In the genomic region with DNA sequence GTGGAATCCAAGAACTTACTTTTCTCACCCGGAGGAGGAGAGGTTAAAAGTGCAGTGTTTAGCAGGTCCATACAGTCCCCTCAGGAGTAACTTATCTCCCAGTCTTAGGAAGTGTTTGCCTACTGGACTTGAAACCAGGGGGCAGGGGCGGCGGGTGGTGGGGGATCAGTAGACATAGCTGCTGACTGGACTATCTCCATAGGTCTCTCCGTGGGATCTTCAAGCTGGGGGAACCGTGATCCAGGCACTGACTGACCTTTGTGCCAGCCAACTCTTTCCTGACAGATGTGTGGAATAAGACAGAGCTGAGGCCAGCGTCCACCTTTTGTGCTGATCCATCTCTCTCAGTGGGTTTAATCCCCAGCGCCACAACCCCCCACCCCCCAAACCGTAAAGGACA, we compare ENCODE assay signal across 27 mouse cellular contexts.
A peak's percentile ranks its signal among the peaks of the same experiment; 100 is the strongest.
DNase-seq lines count a peak whose midpoint lies in the region; ATAC-seq and TF ChIP-seq lines count a peak whose summit lies in the region.
"Had no signal": no experiment of that assay in that cellular context is flagged by ENCODE, and none has a peak within 500 bp of the region (broad histone marks: within the 10 kb centered on the region; RNA-seq: fewer than 3 reads in every experiment).

No protein-coding gene starts in this region.

- H3K27ac ChIP-seq in forebrain, embryonic 10.5 days, result 0 out of 2 replicates have a peak overlapping the region, but pooled peaks have one; percentile 48
- H3K27ac ChIP-seq in forebrain, postnatal 0 days (ENCODE audit: low read depth, low read length), result no peak overlapping the region
- no peak overlapping the region for H3K27ac ChIP-seq in kidney, adult 2 months (ENCODE audit: insufficient read depth, low read depth, low read length)
- H3K27ac ChIP-seq in kidney, embryonic 16.5 days (ENCODE audit: low read length), result no peak overlapping the region
- H3K27ac ChIP-seq in midbrain, embryonic 10.5 days (replicated peaks), result peak overlapping the region; percentile 42; the same call in 1 of the 2 replicates
- H3K27ac ChIP-seq in midbrain, embryonic 14.5 days (replicated peaks; ENCODE audit: low read depth, low read length), result no peak overlapping the region
- H3K27ac ChIP-seq: embryonic facial prominence, embryonic 12.5 days; embryonic facial prominence, embryonic 15.5 days; forebrain, embryonic 12.5 days; forebrain, embryonic 15.5 days; heart, adult 2 months; hindbrain, embryonic 13.5 days had no signal

- WGBS in forebrain, embryonic 10.5 days, result 76% methylated on average over 8 of the region's 8 CpGs
- WGBS in forebrain, postnatal 0 days, result 74% methylated on average over 8 of the region's 8 CpGs
- 74% methylated on average over 8 of the region's 8 CpGs for WGBS in kidney, adult 2 months
- 81% methylated on average over 8 of the region's 8 CpGs for WGBS in kidney, embryonic 16.5 days
- 77% methylated on average over 8 of the region's 8 CpGs for WGBS in midbrain, embryonic 10.5 days
- WGBS in midbrain, embryonic 14.5 days, result 64% methylated on average over 8 of the region's 8 CpGs

- H3K9ac ChIP-seq in forebrain, postnatal 0 days, result no peak overlapping the region
- no peak overlapping the region for H3K9ac ChIP-seq in kidney, embryonic 16.5 days (replicated peaks; ENCODE audit: low read length)
- H3K9ac ChIP-seq in midbrain, embryonic 14.5 days (replicated peaks; ENCODE audit: low read length), result no peak overlapping the region
- H3K9ac ChIP-seq: embryonic facial prominence, embryonic 12.5 days; embryonic facial prominence, embryonic 15.5 days; forebrain, embryonic 12.5 days; forebrain, embryonic 15.5 days; hindbrain, embryonic 13.5 days had no signal

- no peak for TF ChIP-seq CTCF in forebrain, postnatal 0 days (IDR thresholded peaks at IDR 0.05; ENCODE audit: low read depth)
- TF ChIP-seq CTCF in kidney, adult 2 months (conservative IDR thresholded peaks at IDR 0.05; ENCODE audit: insufficient read depth, insufficient read length, low read depth, low read length), result no peak

- H3K4me3 ChIP-seq in forebrain, embryonic 10.5 days, result no peak overlapping the region
- H3K4me3 ChIP-seq in forebrain, postnatal 0 days (ENCODE audit: low read depth, low read length), result no peak overlapping the region
- no peak overlapping the region for H3K4me3 ChIP-seq in kidney, adult 2 months (ENCODE audit: insufficient read depth, low read depth, low read length)
- H3K4me3 ChIP-seq in kidney, embryonic 16.5 days (ENCODE audit: low read length), result no peak overlapping the region
- H3K4me3 ChIP-seq in midbrain, embryonic 10.5 days, result no peak overlapping the region
- no peak overlapping the region for H3K4me3 ChIP-seq in midbrain, embryonic 14.5 days (replicated peaks; ENCODE audit: low read depth, low read length)
- H3K4me3 ChIP-seq: embryonic facial prominence, embryonic 12.5 days; embryonic facial prominence, embryonic 15.5 days; forebrain, embryonic 12.5 days; forebrain, embryonic 15.5 days; heart, adult 2 months; hindbrain, embryonic 10.5 days; hindbrain, embryonic 13.5 days had no signal

- peaks cover 36% of the 10 kb centered on the region for H3K4me1 ChIP-seq in forebrain, embryonic 10.5 days
- H3K4me1 ChIP-seq in forebrain, postnatal 0 days (ENCODE audit: insufficient read depth), result no peaks in the 10 kb centered on the region
- peaks cover 2% of the 10 kb centered on the region; the same call in 1 of the 2 replicates for H3K4me1 ChIP-seq in kidney, adult 2 months (ENCODE audit: control insufficient read depth, insufficient read depth, low read length)
- H3K4me1 ChIP-seq in kidney, embryonic 16.5 days (ENCODE audit: insufficient read depth, low read length), result peaks cover 9% of the 10 kb centered on the region; the same call in 1 of the 2 replicates
- peaks cover 33% of the 10 kb centered on the region for H3K4me1 ChIP-seq in midbrain, embryonic 10.5 days
- no peaks in the 10 kb centered on the region for H3K4me1 ChIP-seq in midbrain, embryonic 14.5 days (ENCODE audit: control insufficient read depth, insufficient read depth, low read length)
- H3K4me1 ChIP-seq: embryonic facial prominence, embryonic 15.5 days; forebrain, embryonic 15.5 days had no signal

- DNase-seq in forebrain, embryonic 10.5 days (ENCODE audit: extremely low spot score, low spot score), result no peak
- no peak for DNase-seq in forebrain, postnatal 0 days
- DNase-seq in kidney, adult 2 months, result peak; percentile 22
- peak; percentile 20 for DNase-seq in kidney, postnatal 14 days
- no peak for DNase-seq in kidney, adult 11 months
- no peak for DNase-seq in midbrain, embryonic 10.5 days (ENCODE audit: low spot score)
- no peak for DNase-seq in midbrain, embryonic 14.5 days
- DNase-seq: adrenal gland, postnatal 10 days; adrenal gland, postnatal 36 days; cerebellum, adult 11 months; cerebellum, adult 2 months; cerebellum, adult 9-11 months; cerebellum, postnatal 25 days; gastrocnemius, postnatal 10 days; gastrocnemius, postnatal 36 days; heart, adult 2 months; heart, postnatal 36 days had no signal

- no peaks in the 10 kb centered on the region for H3K9me3 ChIP-seq in forebrain, embryonic 10.5 days
- H3K9me3 ChIP-seq in forebrain, postnatal 0 days (ENCODE audit: low read length), result no peaks in the 10 kb centered on the region
- H3K9me3 ChIP-seq in kidney, embryonic 16.5 days (ENCODE audit: low read length), result no peaks in the 10 kb centered on the region
- H3K9me3 ChIP-seq in midbrain, embryonic 10.5 days (replicated peaks), result no peaks in the 10 kb centered on the region
- H3K9me3 ChIP-seq in midbrain, embryonic 14.5 days (ENCODE audit: control insufficient read depth, low read length), result no peaks in the 10 kb centered on the region
- H3K9me3 ChIP-seq: embryonic facial prominence, embryonic 12.5 days; embryonic facial prominence, embryonic 15.5 days; forebrain, embryonic 12.5 days; forebrain, embryonic 15.5 days; hindbrain, embryonic 10.5 days; hindbrain, embryonic 13.5 days had no signal

- no peaks in the 10 kb centered on the region for H3K27me3 ChIP-seq in forebrain, embryonic 10.5 days (ENCODE audit: poor library complexity, severe bottlenecking)
- H3K27me3 ChIP-seq in forebrain, postnatal 0 days (ENCODE audit: insufficient read depth, low read length), result no peaks in the 10 kb centered on the region
- H3K27me3 ChIP-seq in kidney, adult 2 months (replicated peaks; ENCODE audit: control insufficient read depth, insufficient read depth, low read length), result no peaks in the 10 kb centered on the region
- H3K27me3 ChIP-seq in kidney, embryonic 16.5 days (ENCODE audit: insufficient read depth, low read length), result no peaks in the 10 kb centered on the region
- no peaks in the 10 kb centered on the region for H3K27me3 ChIP-seq in midbrain, embryonic 10.5 days (ENCODE audit: low read depth, poor library complexity, severe bottlenecking)
- no peaks in the 10 kb centered on the region for H3K27me3 ChIP-seq in midbrain, embryonic 14.5 days (ENCODE audit: control insufficient read depth, insufficient read depth, low read length)
- H3K27me3 ChIP-seq: embryonic facial prominence, embryonic 12.5 days; embryonic facial prominence, embryonic 15.5 days; forebrain, embryonic 12.5 days; forebrain, embryonic 15.5 days; hindbrain, embryonic 13.5 days had no signal

- TF ChIP-seq POLR2A in kidney, adult 2 months (IDR thresholded peaks at IDR 0.05; ENCODE audit: low read depth, low read length), result no peak

- ATAC-seq in forebrain, postnatal 0 days, result no peak
- no peak for ATAC-seq in kidney, embryonic 16.5 days (ENCODE audit: low FRiP score, low TSS enrichment)
- no peak for ATAC-seq in midbrain, embryonic 14.5 days (ENCODE audit: low FRiP score, low TSS enrichment)
- ATAC-seq: activated CD4-positive, CD25-positive, alpha-beta regulatory T cell, adult 4 months; forebrain, embryonic 15.5 days; hindbrain, embryonic 16.5 days had no signal

- H3K4me2 ChIP-seq in forebrain, postnatal 0 days (ENCODE audit: low read depth), result no peak overlapping the region
- H3K4me2 ChIP-seq in kidney, embryonic 16.5 days (replicated peaks; ENCODE audit: low read depth, low read length), result no peak overlapping the region
- H3K4me2 ChIP-seq in midbrain, embryonic 14.5 days (ENCODE audit: low read length), result no peak overlapping the region
- H3K4me2 ChIP-seq: embryonic facial prominence, embryonic 12.5 days; embryonic facial prominence, embryonic 15.5 days; forebrain, embryonic 12.5 days; forebrain, embryonic 15.5 days; heart, embryonic 11.5 days; hindbrain, embryonic 13.5 days had no signal

- peaks cover 13% of the 10 kb centered on the region for H3K36me3 ChIP-seq in forebrain, embryonic 10.5 days (replicated peaks)
- H3K36me3 ChIP-seq in forebrain, postnatal 0 days (ENCODE audit: insufficient read depth), result 0 out of 2 replicates have a peak, but pooled peaks cover under 1% of the 10 kb centered on the region
- no peaks in the 10 kb centered on the region for H3K36me3 ChIP-seq in kidney, adult 2 months (ENCODE audit: control insufficient read depth, insufficient read depth, low read length)
- 0 out of 2 replicates have a peak, but pooled peaks cover 4% of the 10 kb centered on the region for H3K36me3 ChIP-seq in kidney, embryonic 16.5 days (ENCODE audit: insufficient read depth, low read length)
- peaks cover 12% of the 10 kb centered on the region for H3K36me3 ChIP-seq in midbrain, embryonic 10.5 days
- H3K36me3 ChIP-seq in midbrain, embryonic 14.5 days (ENCODE audit: control insufficient read depth, insufficient read depth, low read length), result peaks cover 5% of the 10 kb centered on the region; the same call in 1 of the 2 replicates

Comparison
In these comparisons a context has a peak if more than half of its experiments do, and no peak if none do; other contexts are left out.
1. DNase-seq: peak in kidney, adult 2 months (single experiment) and kidney, postnatal 14 days (single experiment); none in forebrain, embryonic 10.5 days (single experiment), forebrain, postnatal 0 days (single experiment), kidney, adult 11 months (single experiment), midbrain, embryonic 10.5 days (single experiment) and midbrain, embryonic 14.5 days (single experiment).
2. H3K27ac ChIP-seq: peak in forebrain, embryonic 10.5 days (single experiment) and midbrain, embryonic 10.5 days (single experiment); none in forebrain, postnatal 0 days (single experiment), kidney, adult 2 months (single experiment), kidney, embryonic 16.5 days (single experiment) and midbrain, embryonic 14.5 days (single experiment).